Mouse (Mus musculus) cerebellum, postnatal 25 days (tissue): Measurements from ENCODE around the gene Map7d3.

Experiments
- DNase-seq, 2 experiments: peaks; one replicate each; pipeline ENCODE4 v3.0.0; 2021; ENCODE audit warnings: mixed read lengths in 2 of 2

The Map7d3 gene

DNA sequence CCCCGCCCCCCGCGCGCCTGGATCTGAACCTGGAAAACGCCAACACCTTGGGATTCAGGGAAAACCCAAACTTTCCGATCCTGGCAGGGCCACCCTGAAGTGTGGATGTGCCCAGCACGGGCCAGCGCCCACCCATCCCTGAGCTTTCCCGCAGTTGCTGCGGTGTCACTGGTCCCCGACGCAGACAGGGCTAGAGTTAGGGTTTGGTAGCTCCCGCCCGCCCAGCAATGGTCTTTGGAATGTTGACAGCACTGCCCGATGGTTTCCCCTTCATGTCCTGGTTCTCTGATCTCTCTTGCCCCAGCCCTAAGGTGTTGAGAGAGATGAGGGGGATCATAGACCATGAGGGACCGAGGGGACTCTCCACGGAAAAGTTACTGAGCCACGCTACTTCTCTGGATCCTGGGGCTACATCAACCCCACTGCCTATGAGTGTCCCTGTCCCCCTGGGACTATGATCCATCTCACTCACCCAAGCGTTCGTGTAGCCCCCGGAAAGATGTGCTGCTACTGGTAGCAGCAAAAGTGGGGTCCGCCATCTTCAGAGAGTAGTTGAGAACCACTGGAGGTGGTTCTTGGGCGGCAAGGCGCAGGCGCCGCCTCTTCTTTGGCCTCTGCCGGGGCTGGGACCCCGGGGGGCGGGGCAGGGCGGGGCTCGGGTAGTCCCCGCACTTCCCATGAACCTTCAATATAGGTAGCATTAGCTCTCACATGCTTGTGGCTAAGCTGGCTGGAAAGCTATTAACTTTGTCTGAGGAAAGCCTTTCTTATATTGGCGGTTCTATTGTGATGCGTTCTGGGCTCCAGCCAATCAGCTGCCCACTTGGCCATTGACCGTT lies at the start of gene Map7d3:
Map7d3 (minus strand) TSS at position 562 of the 839 bp plus-strand sequence.
- no peak for DNase-seq

DNA sequence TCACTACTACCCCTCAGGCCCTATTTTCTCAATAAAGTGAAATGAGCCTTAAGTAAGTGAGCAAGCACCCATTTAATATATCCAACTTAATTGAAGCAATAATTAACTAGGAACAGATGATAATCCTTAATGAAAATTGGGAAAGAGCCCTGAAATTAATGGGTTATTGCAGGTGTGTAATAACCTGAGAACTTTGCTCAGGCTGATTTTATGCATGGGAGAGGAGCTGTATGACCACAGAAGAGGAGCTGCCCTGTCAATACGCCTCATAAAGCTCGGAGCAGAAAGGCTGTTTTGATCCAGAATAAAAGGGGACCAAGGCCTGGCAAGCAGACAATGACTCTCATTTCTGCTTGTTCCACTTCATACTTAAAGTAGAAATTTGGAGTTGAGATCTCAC lies 47.7 kb upstream of the Map7d3 start, which contains the start of gene Adgrg4:
Adgrg4 (plus strand) TSS at position 301 of the 400 bp plus-strand sequence.
- DNase-seq = no peak

DNA sequence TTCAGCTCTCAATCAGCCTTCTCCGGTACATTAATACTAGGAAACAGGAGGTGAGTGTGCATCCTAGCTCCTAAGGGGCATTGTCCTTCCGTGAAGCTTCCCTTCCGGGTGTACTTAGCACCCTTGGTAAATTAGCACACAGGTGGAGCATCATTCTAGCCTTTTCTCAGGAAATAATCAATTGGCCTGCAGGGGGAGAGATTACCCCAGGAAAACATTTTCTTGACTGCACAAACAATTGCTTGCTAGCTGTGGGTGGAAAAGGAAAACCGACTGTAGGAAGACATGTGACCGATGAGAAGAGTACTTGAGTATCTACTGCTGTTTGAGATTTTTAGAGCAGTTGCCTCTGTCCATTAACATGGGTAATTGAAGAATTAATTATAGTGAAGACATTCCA lies 19.1 kb upstream of the Map7d3 start:
- no peak for DNase-seq

GRCm38 (mm10) chrX:56839369-56839768 lies 17.2 kb upstream of the Map7d3 start:
- peak; percentile 6 to 53 for DNase-seq

DNA sequence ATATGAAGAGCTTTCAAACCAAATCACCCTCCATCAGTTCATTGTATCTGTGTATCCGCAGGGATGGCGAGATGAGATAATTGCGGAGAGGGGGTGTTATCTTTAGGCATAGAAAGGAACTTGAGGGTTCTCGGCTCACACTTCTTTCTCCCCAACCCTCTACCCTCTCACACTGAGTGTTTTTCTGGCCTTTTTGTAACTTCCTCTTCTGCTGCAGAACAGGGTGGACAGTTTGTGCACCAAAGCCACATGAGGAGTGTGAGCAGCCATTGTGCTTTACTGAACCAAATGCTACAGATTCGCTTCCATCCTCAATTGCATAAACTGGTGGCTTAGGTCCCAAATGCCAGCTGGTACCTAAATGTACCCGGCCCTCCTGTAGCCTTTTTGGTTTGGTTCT lies 13.7 kb upstream of the Map7d3 start:
- no peak for DNase-seq

DNA sequence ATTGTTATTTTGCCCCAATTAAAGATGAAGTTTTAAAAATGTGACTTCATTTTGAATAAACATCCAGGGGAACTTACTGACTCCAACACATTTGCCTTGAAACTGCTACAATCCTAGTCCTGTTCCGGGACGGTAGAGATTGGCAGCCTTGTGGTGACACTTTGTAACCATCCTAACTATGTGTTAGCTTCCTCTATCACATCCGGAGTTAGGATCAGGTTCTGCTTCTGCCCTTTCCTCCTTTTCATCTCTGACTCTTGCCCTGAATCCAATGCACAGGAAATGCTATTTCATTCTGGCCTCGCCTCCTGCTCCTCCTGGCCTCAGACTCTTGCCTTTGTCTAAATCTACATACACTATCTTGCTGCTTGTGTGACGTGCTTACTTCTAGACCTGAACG lies 5.4 kb upstream of the Map7d3 start:
- no peak for DNase-seq

- peak; percentile 61 to 77 for DNase-seq
Measured at GRCm38 (mm10) chrX:56791268-56791667, 30.9 kb downstream of the Map7d3 start.

GRCm38 (mm10) chrX:56790591-56790990 lies 31.5 kb downstream of the Map7d3 start:
- no peak for DNase-seq

GRCm38 (mm10) chrX:56787486-56787885 lies 34.6 kb downstream of the Map7d3 start:
- no peak for DNase-seq

DNA sequence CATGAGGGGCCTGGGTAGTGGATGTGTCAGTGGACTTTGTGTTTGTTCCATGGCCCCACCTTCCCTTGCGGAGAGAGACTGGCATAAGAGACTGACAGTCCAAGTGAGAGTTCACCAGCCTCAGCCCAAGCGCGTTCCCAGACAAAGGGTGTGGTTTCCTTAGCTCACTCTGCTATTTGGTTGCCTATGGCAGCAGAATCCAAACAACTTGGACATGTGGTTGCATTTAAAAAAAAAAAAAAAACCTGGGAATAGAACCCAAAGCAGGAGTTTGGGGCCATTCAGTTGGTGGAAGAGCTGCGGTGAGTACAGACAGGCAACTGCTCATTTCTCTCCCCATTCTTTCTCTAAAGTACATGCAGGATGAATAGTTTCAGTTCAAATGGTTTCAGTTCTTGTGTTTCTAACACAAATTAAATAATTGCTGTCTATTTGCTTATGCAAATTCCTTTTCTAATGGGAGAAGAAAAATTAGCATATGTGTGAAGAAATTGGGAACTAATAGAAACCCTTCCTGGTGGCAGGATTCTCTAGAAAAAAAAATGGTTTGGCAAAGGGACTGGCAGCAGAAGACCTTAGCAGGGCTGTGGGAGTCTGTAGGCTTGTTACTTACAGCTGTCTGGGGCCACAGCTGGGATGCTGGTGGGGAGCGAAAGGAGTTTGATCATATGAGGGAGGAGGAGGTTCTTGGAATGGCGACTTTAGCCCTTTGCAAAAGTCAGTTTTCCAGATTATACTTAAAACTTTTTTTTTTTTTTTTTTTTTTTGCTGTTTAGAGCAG lies 35.7 kb downstream of the Map7d3 start:
- DNase-seq = no peak

DNA sequence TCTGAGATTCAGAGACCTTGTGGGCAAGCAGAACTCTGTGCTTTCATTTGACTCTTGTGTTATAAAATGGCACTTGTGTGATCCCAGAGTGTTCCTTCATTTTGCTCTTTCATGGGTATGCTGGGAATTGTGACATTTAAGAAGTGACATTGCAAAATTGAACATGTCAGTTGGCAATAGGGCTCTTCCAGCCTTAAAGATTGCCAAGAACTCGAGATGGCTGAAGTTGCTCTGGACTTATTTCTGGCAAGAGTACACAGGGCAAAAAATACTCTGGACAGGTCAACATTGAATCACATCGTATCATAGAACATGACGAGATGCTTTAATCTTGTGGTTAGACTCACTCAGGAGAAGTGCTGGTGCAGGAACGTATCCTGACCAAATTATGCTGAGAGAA lies 48.8 kb downstream of the Map7d3 start:
- no peak for DNase-seq

DNA sequence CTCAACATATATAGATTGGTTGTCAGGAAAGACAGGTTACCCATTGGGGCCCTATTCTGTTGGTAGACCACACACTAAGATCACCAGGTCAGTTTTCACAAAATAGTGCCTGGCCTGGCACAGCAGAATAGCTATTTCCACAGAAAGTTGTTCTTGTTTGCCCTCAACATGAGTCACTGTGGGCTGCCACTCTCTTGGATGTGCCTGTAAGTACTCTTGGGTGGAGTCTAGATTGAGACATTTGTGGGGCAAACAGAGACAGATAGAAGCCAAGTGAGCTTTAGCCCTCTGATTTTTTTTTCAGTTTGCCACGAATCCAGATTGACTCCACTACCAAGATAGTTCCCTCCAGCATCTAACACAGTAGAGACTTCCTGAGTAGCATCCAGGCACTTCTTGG lies 50.4 kb downstream of the Map7d3 start:
- DNase-seq = no peak

DNA sequence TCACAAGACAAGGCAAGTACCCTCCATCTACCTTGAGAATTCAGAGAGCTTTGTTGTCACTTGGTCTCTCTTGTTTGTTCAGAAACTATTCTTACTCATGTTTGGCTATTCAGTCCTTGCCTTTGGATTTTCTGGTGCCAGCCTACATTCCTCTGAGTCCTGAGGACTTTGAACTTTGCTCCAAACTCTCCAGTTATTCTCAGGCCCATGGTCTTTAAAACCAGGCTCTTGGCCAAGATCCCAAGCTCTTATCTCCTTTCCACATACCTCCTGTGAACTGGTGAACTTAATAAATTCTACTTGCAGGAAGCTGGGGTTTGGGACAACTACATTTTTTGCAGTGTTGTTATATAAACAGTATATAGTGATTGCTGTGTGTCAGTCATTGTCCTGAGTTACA lies 52.3 kb downstream of the Map7d3 start:
- DNase-seq = no peak

DNA sequence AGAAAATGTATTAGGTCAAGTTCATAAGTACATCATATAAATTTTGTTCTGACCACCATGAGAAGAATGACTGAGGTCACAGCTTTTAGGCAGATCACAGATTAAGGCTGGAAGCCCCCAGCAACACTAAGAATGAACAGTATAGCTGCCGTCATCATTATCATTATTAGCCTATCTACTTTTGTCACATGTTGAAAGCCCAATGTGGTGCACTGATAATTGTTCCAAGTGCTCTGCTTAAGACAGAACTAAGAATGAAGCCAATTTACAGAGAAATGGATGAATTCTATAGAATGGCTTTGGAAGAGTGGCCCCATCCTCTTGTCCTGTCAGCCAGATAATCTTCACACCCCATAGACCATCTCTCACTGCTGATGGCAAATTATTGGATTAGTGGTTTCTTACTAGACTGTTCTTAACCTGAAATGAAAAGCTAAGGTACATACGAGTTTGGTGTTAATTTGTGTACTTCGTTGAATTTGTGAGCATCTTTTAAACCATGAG lies 61.8 kb downstream of the Map7d3 start:
- DNase-seq = no peak

DNA sequence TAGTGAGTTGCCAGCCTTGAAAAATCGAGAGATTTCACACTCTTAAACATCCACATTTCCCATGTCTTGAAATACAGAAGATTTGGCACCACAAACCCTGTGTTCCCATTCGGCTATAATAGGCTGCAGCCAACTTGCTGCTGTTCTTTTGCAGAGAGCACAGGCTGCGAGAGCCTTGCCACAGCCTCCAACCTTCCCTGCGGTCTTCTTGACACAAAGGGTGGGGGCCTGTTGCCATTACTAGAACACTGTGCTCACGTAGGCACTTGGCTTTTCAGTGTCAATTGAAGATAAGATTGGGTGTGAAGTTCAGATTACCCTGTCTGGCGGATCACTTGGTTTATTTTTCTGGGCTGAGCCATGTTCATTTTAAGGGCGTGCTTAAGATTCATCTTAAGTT lies 65.8 kb downstream of the Map7d3 start:
- no peak for DNase-seq

GRCm38 (mm10) chrX:56755646-56756045 lies 66.5 kb downstream of the Map7d3 start:
- peak in 1 of 2 experiments; percentile 57 for DNase-seq

DNA sequence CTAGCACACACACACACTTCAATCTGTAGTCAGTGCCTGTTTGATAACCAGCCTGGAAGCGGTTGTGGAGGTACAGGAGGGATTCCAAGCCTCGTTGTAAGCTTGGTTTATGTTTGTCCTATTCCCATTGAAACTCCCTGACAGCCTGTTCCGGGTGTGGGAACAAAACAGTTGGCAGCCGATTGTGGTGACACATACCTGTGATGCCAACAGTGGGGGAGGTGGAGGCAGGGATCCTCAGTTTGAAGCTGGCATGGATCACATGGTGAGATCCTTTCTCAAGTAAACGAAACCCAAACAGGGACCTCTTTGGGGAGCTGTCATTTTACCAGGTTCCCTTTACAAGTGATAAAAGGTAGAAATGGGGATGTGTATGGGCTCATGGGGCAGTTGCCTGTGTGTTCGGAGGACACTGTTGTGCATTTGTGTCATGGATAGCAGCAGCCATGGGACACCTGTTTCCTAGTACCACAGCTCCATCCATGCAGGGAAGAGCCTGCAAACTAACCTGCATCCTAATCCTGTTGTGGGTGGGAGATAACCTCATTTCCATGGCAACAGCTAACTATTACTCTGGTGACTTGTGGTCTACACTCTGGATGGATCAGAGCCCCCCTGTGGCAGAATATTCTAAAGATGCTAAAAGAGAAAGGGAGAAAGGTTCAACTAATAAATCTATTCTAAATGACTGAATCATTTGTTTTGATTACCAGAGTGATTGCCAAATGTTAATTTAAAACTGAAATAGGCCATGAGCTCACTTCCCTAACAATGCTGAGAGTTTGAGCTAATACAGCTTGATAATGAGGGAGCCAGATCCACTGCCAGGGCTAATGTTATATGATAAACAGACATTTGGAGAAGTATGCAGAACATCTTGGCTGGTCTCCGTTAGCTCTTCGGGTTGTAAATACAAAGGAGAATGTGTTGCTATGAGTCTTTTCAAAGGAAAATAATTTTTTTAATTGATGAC lies 68.5 kb downstream of the Map7d3 start:
- peak; percentile 55 to 69 for DNase-seq

- DNase-seq = no peak
Measured at GRCm38 (mm10) chrX:56752144-56752543, 70.0 kb downstream of the Map7d3 start.

- DNase-seq = no peak
Measured at GRCm38 (mm10) chrX:56751536-56751935, 70.6 kb downstream of the Map7d3 start.
